Mouse (Mus musculus) CH12.LX (cell line): ENCODE measurements around the gene Immp2l. TPM values are rescaled to one million over a fixed set of nuclear protein-coding genes. Genes with fewer than 3 reads are reported as not detected.

Source experiments
- DNase-seq: peaks from one replicate; pipeline ENCODE4 v3.0.0-alpha.2; 2013; ENCODE audit errors: extremely low read depth
- H3K27ac ChIP-seq: 2 replicates; pipeline ENCODE4 v1.5.1; 2012; ENCODE audit warnings: low read depth, mild to moderate bottlenecking, control low read depth, moderate library complexity; ENCODE audit not compliant: insufficient read depth
- H3K27me3 ChIP-seq: replicated peaks from 2 replicates; pipeline ENCODE3; 2012; ENCODE audit warnings: inconsistent platforms
- H3K36me3 ChIP-seq, 2 experiments: replicated peaks in 1 of 2; 2 replicates each; pipeline versions ENCODE3 to v1.6.1; 2012; ENCODE audit warnings: inconsistent platforms in 1 of 2, low read length in 1 of 2, mild to moderate bottlenecking in 1 of 2, mixed read lengths in 1 of 2, moderate library complexity in 1 of 2; ENCODE audit not compliant: control insufficient read depth in 1 of 2, insufficient read depth in 1 of 2
- H3K4me1 ChIP-seq, 2 experiments: 2 replicates each; pipeline ENCODE4 v1.6.1; 2012; ENCODE audit warnings: inconsistent platforms in 1 of 2, moderate library complexity in 1 of 2; ENCODE audit not compliant: insufficient read depth in 2 of 2, control insufficient read depth in 1 of 2
- H3K4me2 ChIP-seq: 2 replicates; pipeline ENCODE4 v1.6.1; 2012; ENCODE audit warnings: low read depth, mild to moderate bottlenecking, control low read depth; ENCODE audit not compliant: poor library complexity, insufficient read depth, severe bottlenecking
- H3K4me3 ChIP-seq, 3 experiments: fragments of 150-350 bp in 1 of 3; sonication (generic) in 1 of 3; replicated peaks in 1 of 3; 2 replicates each; pipeline versions ENCODE3 to v1.5.1; 2011 to 2012; ENCODE audit warnings: low read depth in 2 of 3, low read length in 2 of 3, mild to moderate bottlenecking in 2 of 3, moderate library complexity in 2 of 3, control low read depth in 1 of 3, improper control_type of control experiment in 1 of 3, inconsistent platforms in 1 of 3, mixed read lengths in 1 of 3; ENCODE audit not compliant: poor library complexity in 1 of 3
- H3K79me2 ChIP-seq: replicated peaks from 2 replicates; pipeline ENCODE4 v1.6.1; 2012; ENCODE audit warnings: mild to moderate bottlenecking, moderate library complexity; ENCODE audit not compliant: control insufficient read depth, poor library complexity, insufficient read depth, severe bottlenecking; ENCODE audit errors: extremely low read depth
- H3K9ac ChIP-seq: 2 replicates; pipeline ENCODE4 v1.6.1; 2012; ENCODE audit warnings: low read depth, mild to moderate bottlenecking, control low read depth, moderate library complexity; ENCODE audit not compliant: insufficient read depth
- H3K9me3 ChIP-seq: replicated peaks from 2 replicates; pipeline ENCODE3; 2012; ENCODE audit warnings: low read length, inconsistent platforms, mixed read lengths
- CHD1 ChIP-seq: IDR thresholded peaks from 2 replicates; pipeline ENCODE4 v1.6.1; 2012; ENCODE audit warnings: low read depth, low read length, improper control_type of control experiment, inconsistent platforms
- CTCF ChIP-seq, 2 experiments: IDR thresholded peaks in 1 of 2; conservative IDR thresholded peaks in 1 of 2; 2 replicates each; pipeline ENCODE4 v1.5.1; 2011 to 2012; ENCODE audit warnings: low read depth in 2 of 2, low read length in 2 of 2, improper control_type of control experiment in 1 of 2, inconsistent platforms in 1 of 2, mild to moderate bottlenecking in 1 of 2, moderate library complexity in 1 of 2
- E2F4 ChIP-seq: IDR thresholded peaks from 2 replicates; pipeline ENCODE4 v1.6.1; 2011; ENCODE audit warnings: low read depth, low read length, improper control_type of control experiment; ENCODE audit not compliant: insufficient replicate concordance
- EP300 ChIP-seq: IDR thresholded peaks from 2 replicates; pipeline ENCODE4 v1.6.1; 2011; ENCODE audit warnings: low read length, improper control_type of control experiment
- ETS1 ChIP-seq: conservative IDR thresholded peaks from 2 replicates; pipeline ENCODE4 v1.6.1; 2012; ENCODE audit warnings: low read depth, mild to moderate bottlenecking, inconsistent platforms, low read length, improper control_type of control experiment, moderate library complexity
- IRF4 ChIP-seq: IDR thresholded peaks from 2 replicates; pipeline ENCODE4 v1.6.1; 2014; ENCODE audit warnings: low read depth, mild to moderate bottlenecking, inconsistent platforms, low read length, improper control_type of control experiment
- JUN ChIP-seq: IDR thresholded peaks from 2 replicates; pipeline ENCODE4 v1.6.1; 2011; ENCODE audit warnings: low read depth, mild to moderate bottlenecking, low read length, improper control_type of control experiment, moderate library complexity; ENCODE audit not compliant: insufficient read depth
- JUND ChIP-seq: conservative IDR thresholded peaks from 2 replicates; pipeline ENCODE4 v1.6.1; 2011; ENCODE audit warnings: low read depth, low read length, improper control_type of control experiment
- KAT2A ChIP-seq: IDR thresholded peaks from 2 replicates; pipeline ENCODE4 v1.6.1; 2012; ENCODE audit warnings: low read length, improper control_type of control experiment, inconsistent platforms; ENCODE audit not compliant: insufficient replicate concordance
- MAX ChIP-seq: IDR thresholded peaks from 2 replicates; pipeline ENCODE4 v1.6.1; 2011; ENCODE audit warnings: low read length, improper control_type of control experiment
- MAZ ChIP-seq: IDR thresholded peaks from 2 replicates; pipeline ENCODE4 v1.6.1; 2012; ENCODE audit warnings: low read depth, mild to moderate bottlenecking, inconsistent platforms, low read length, improper control_type of control experiment, moderate library complexity
- MEF2A ChIP-seq: IDR thresholded peaks from 2 replicates; pipeline ENCODE4 v1.6.1; 2014; ENCODE audit warnings: low read depth, mild to moderate bottlenecking, inconsistent platforms, low read length, improper control_type of control experiment, borderline replicate concordance
- MYC ChIP-seq: IDR thresholded peaks from 2 replicates; pipeline ENCODE4 v1.6.1; 2011; ENCODE audit warnings: low read depth, mild to moderate bottlenecking, improper control_type of control experiment, low read length
- NELFE ChIP-seq: IDR thresholded peaks from 2 replicates; pipeline ENCODE4 v1.6.1; 2011; ENCODE audit warnings: low read depth, low read length, improper control_type of control experiment
- NRF1 ChIP-seq: IDR thresholded peaks from 2 replicates; pipeline ENCODE4 v1.6.1; 2014; ENCODE audit warnings: low read depth, mild to moderate bottlenecking, inconsistent platforms, low read length, improper control_type of control experiment, moderate library complexity
- PAX5 ChIP-seq: IDR thresholded peaks from 2 replicates; pipeline ENCODE4 v1.6.1; 2012; ENCODE audit warnings: low read length, inconsistent platforms, mixed read lengths
- POLR2AphosphoS2 ChIP-seq: IDR thresholded peaks from 2 replicates; pipeline ENCODE4 v1.6.1; 2011; ENCODE audit warnings: low read depth, low read length, improper control_type of control experiment
- RAD21 ChIP-seq: IDR thresholded peaks from 2 replicates; pipeline ENCODE4 v1.6.1; 2011; ENCODE audit warnings: low read depth, mild to moderate bottlenecking, low read length, improper control_type of control experiment, moderate library complexity
- RCOR1 ChIP-seq: conservative IDR thresholded peaks from 2 replicates; pipeline ENCODE4 v1.6.1; 2012; ENCODE audit warnings: low read depth, mild to moderate bottlenecking, inconsistent platforms, low read length, improper control_type of control experiment
- SIN3A ChIP-seq: IDR thresholded peaks from 2 replicates; pipeline ENCODE4 v1.6.1; 2012; ENCODE audit warnings: low read length, improper control_type of control experiment, inconsistent platforms
- SMC3 ChIP-seq: IDR thresholded peaks from 2 replicates; pipeline ENCODE4 v1.6.1; 2011; ENCODE audit warnings: low read depth, low read length, improper control_type of control experiment
- TCF12 ChIP-seq: IDR thresholded peaks from 2 replicates; pipeline ENCODE4 v1.6.1; 2014; ENCODE audit warnings: low read depth, mild to moderate bottlenecking, inconsistent platforms, low read length, improper control_type of control experiment
- UBTF ChIP-seq: IDR thresholded peaks from 2 replicates; pipeline ENCODE4 v1.6.1; 2012; ENCODE audit warnings: low read depth, mild to moderate bottlenecking, inconsistent platforms, low read length, improper control_type of control experiment, moderate library complexity
- USF2 ChIP-seq: conservative IDR thresholded peaks from 2 replicates; pipeline ENCODE4 v1.6.1; 2011; ENCODE audit warnings: low read depth, low read length, improper control_type of control experiment
- ZC3H11A ChIP-seq: IDR thresholded peaks from 2 replicates; pipeline ENCODE4 v1.6.1; 2012; ENCODE audit warnings: low read depth, mild to moderate bottlenecking, inconsistent platforms, low read length, improper control_type of control experiment
- ZNF384 ChIP-seq: IDR thresholded peaks from 2 replicates; pipeline ENCODE4 v1.6.1; 2012; ENCODE audit warnings: low read depth, low read length, improper control_type of control experiment, inconsistent platforms
- dilution Hi-C: fragments of 300-500 bp; cut with MboI; formaldehyde crosslinking; loops from 2 replicates; pipeline ENCODE4 v1.14.3; 2020; ENCODE audit warnings: low sequenced_read_pairs; ENCODE audit not compliant: extremely low pct_unique_long_range_greater_than_20kb, extremely low pct_ligation_motif_present
- in situ Hi-C: fragments of 300-500 bp; cut with MboI; formaldehyde crosslinking; loops from 3 replicates; pipeline ENCODE4 v1.14.3; 2019; ENCODE audit warnings: low sequenced_read_pairs, low pct_ligation_motif_present, low pct_unique_long_range_greater_than_20kb, mixed read lengths
- polyA plus RNA-seq: library from polyadenylated mRNA; unstranded; fragments of >175 nt; gene quantifications from 2 replicates; pipeline ENCODE4 v1.2.1, GENCODE M21; 2012; ENCODE audit warnings: low read depth; ENCODE audit not compliant: insufficient read length
- total RNA-seq, 2 experiments: library from RNA; depleted of rRNA; stranded (reverse); fragments of 300-350 nt in 1 of 2; fragments of >200 nt in 1 of 2; gene quantifications; 2 replicates each; pipeline ENCODE4 v1.2.3; 2012 to 2014

The Immp2l gene
- total and polyA plus RNA-seq, 3 experiments: 4.8 to 16.5 (median 9.9) TPM

DNA sequence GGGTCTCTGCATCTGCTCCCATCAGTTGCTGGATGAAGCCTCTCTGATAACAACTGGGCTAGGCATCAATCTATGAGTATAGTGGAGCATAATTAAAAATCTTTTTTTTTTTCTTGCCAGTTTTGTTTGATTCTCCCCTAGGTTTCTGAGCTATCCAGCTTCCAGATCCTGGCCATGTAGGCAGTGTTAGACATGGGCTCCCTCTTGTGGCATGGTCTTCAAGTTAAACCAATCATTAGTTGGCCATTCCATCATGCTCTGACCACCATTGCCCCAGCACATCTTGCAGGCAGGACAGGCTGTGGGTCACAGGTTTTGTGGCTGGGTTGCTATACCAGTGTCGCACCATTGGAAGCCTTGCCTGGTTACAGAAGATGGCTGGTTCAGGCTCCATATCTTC lies 656.3 kb downstream of the Immp2l start:
- Histone ChIP-seq H3K27me3 (no peaks in the 10 kb centered on the region), H3K4me3 (no peak overlapping the region), H3K27ac (no peak overlapping the region), H3K9ac (no peak overlapping the region), H3K36me3 (no peaks in the 10 kb centered on the region), H3K4me1 (peaks cover 0 to 5% of the 10 kb centered on the region in 2 experiments; a peak in 1 of 4 replicates), H3K4me2 (no peak overlapping the region), H3K79me2 (no peaks in the 10 kb centered on the region), H3K9me3 (no peaks in the 10 kb centered on the region)
- no peak for TF ChIP-seq UBTF
- TF ChIP-seq MYC: no peak
- no peak for TF ChIP-seq NELFE
- TF ChIP-seq ETS1: no peak
- no peak for TF ChIP-seq NRF1
- no peak for TF ChIP-seq MEF2A
- TF ChIP-seq POLR2AphosphoS2: no peak
- peak in 1 of 2 experiments; percentile 48; a peak in 2 of 4 replicates for TF ChIP-seq CTCF (conservative IDR thresholded peaks at IDR 0.05 in 1 of 2, IDR thresholded peaks at IDR 0.05 in 1 of 2; ENCODE audit: low read depth in 2 of 2, low read length in 2 of 2)
- peak; percentile 25; the same call in 1 of the 2 replicates for TF ChIP-seq SMC3
- no peak for TF ChIP-seq ZC3H11A
- no peak for TF ChIP-seq IRF4
- no peak for TF ChIP-seq MAX
- no peak for TF ChIP-seq SIN3A
- TF ChIP-seq ZNF384: no peak
- TF ChIP-seq MAZ: no peak
- no peak for TF ChIP-seq RCOR1
- TF ChIP-seq JUN: no peak
- TF ChIP-seq USF2: no peak
- no peak for TF ChIP-seq JUND
- no peak for TF ChIP-seq E2F4
- TF ChIP-seq RAD21: peak; percentile 47
- TF ChIP-seq PAX5: no peak
- TF ChIP-seq KAT2A: no peak
- peak; percentile 24 for DNase-seq
- dilution Hi-C loops (no loop called here), in situ Hi-C loops (no loop called here)

DNA sequence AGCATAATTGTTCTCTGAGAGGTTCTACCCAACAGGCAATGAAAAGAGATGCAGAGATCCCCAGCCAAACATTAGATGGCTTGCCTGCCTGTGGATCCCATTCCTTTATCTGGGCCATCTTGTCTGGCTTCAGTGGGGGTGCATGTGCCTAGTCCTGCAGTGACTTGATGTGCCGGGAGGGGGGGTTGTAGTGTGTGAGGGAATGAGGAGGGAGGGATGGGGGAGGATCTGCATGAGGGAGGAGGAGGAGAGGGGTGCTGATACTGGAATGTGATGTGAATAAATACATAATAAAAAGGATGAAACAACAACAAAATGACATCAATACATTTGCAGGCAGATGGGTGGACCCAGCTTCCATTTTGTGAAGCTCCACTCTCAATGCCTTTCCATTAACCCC lies 658.3 kb downstream of the Immp2l start:
- Histone ChIP-seq H3K4me3 (no peak overlapping the region), H3K9ac (no peak overlapping the region), H3K9me3 (no peaks in the 10 kb centered on the region), H3K4me2 (no peak overlapping the region), H3K27ac (no peak overlapping the region), H3K27me3 (no peaks in the 10 kb centered on the region), H3K36me3 (no peaks in the 10 kb centered on the region), H3K79me2 (no peaks in the 10 kb centered on the region), H3K4me1 (peaks cover 0 to 5% of the 10 kb centered on the region in 2 experiments; a peak in 1 of 4 replicates)
- TF ChIP-seq CTCF (conservative IDR thresholded peaks at IDR 0.05 in 1 of 2, IDR thresholded peaks at IDR 0.05 in 1 of 2; ENCODE audit: low read depth in 2 of 2, low read length in 2 of 2) (no peak), MYC (no peak), CHD1 (no peak), ETS1 (no peak), PAX5 (no peak), USF2 (no peak), SIN3A (no peak), RCOR1 (no peak), EP300 (no peak), TCF12 (no peak), MAZ (no peak)
- in situ Hi-C loops (no loop called here), dilution Hi-C loops (no loop called here)
- no peak for DNase-seq
